Mouse (Mus musculus): Measurements from ENCODE around the gene Ttc29. TPM values are rescaled to one million over a fixed set of nuclear protein-coding genes. Genes with fewer than 3 reads are reported as not detected.
A peak's percentile ranks its signal among the peaks of the same experiment; 100 is the strongest.

The Ttc29 gene
- polyA plus RNA-seq, 1 experiment from 2014 or later: 1.2 TPM

DNA sequence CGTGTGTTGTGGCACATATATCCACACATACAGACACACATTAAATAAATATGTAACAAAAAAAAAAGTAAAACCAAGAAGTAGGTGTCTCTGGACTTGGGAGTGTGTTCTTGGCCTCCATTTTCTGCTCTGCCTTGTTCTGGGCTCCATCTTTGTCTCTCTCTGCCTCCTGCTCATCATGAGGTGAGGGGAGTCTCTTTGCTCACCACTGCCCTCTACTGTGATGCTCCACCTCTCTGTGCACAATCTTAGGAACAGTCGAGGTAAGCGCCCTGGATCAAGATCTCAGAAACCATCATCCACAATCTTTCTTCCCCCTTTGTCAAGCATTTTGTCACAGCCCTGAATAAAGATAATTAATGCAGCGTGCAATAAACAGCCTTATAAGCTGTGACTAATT, 72.3 kb downstream of the Ttc29 start:
- WGBS: 82% methylated on average over 4 of the region's 4 CpGs
- Histone ChIP-seq H3K27me3 (no peaks in the 10 kb centered on the region), H3K36me3 (no peaks in the 10 kb centered on the region), H3K4me1 (no peaks in the 10 kb centered on the region), H3K4me3 (no peak overlapping the region), H3K9ac (no peak overlapping the region), H3K4me2 (replicated peaks) (no peak overlapping the region), H3K27ac (no peak overlapping the region), H3K9me3 (replicated peaks) (no peaks in the 10 kb centered on the region)
- no peak for ATAC-seq (ENCODE audit: low FRiP score)

- no peaks in the 10 kb centered on the region for H3K9me3 ChIP-seq (replicated peaks)
- H3K36me3 ChIP-seq: no peaks in the 10 kb centered on the region
- no peak overlapping the region for H3K4me3 ChIP-seq
- H3K4me1 ChIP-seq: no peaks in the 10 kb centered on the region
- H3K9ac ChIP-seq: no peak overlapping the region
- no peaks in the 10 kb centered on the region for H3K27me3 ChIP-seq
- H3K4me2 ChIP-seq (replicated peaks): no peak overlapping the region
- ATAC-seq (ENCODE audit: low FRiP score): no peak
- 77% methylated on average over 10 of the region's 10 CpGs for WGBS
- H3K27ac ChIP-seq: no peak overlapping the region
These were observed 76.4 kb downstream of the Ttc29 start for GRCm38 (mm10) chr8:78289374-78289971.

DNA sequence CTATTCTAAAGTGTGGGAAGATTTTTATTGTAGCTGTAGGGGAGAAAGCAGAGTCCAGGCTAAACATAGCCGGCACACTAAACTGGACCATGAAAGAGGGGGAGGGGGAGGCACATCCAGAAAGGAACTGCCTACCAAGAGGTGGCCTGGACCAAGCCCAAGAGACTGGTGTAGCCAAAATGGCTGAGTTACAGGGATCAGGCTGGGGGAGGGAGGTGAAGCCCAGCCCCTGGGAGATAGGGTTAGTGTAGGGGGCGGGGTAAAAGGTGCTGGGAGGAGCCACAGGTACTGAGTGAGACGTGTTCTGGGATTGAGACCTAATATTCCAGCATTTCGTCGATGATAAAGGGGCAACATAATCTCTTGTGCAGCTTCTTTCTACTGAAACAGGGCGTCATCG, 77.2 kb downstream of the Ttc29 start:
- Histone ChIP-seq H3K4me2 (replicated peaks) (no peak overlapping the region), H3K4me1 (no peaks in the 10 kb centered on the region), H3K27me3 (no peaks in the 10 kb centered on the region), H3K36me3 (no peaks in the 10 kb centered on the region), H3K9me3 (replicated peaks) (no peaks in the 10 kb centered on the region), H3K9ac (no peak overlapping the region), H3K4me3 (no peak overlapping the region), H3K27ac (no peak overlapping the region)
- no peak for ATAC-seq (ENCODE audit: low FRiP score)
- 67% methylated on average over 7 of the region's 7 CpGs for WGBS

DNA sequence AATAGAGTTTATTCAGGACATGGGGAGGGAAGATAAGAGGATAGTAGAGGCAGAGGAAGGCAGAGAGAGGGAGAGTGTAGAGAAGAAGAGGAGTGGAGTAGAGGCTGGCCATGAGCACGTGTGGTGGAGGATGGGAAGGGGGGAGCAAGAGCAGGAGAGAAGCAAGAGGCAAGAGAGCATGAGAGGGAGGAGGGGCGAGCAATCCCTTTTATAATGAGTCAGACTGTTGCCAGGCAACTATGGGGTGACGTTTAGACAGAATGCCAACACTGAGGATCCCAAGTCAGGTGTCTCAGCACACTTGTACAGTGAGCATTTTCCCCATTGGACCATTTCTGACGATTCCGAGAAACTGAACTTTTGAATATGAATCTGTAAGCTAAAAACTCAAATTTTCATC, 82.4 kb downstream of the Ttc29 start:
- Histone ChIP-seq H3K4me3 (no peak overlapping the region), H3K9me3 (replicated peaks) (no peaks in the 10 kb centered on the region), H3K4me1 (no peaks in the 10 kb centered on the region), H3K9ac (no peak overlapping the region), H3K27ac (no peak overlapping the region), H3K27me3 (no peaks in the 10 kb centered on the region), H3K36me3 (no peaks in the 10 kb centered on the region), H3K4me2 (replicated peaks) (no peak overlapping the region)
- peak; percentile 60; the same call in 1 of the 2 replicates for ATAC-seq (ENCODE audit: low FRiP score)
- 54% methylated on average over 5 of the region's 5 CpGs for WGBS

- WGBS: 23% methylated on average over 7 of the region's 7 CpGs
- Histone ChIP-seq H3K4me2 (replicated peaks) (no peak overlapping the region), H3K27me3 (no peaks in the 10 kb centered on the region), H3K36me3 (no peaks in the 10 kb centered on the region), H3K27ac (no peak overlapping the region), H3K4me3 (no peak overlapping the region), H3K9me3 (replicated peaks) (no peaks in the 10 kb centered on the region), H3K4me1 (peaks cover 6% of the 10 kb centered on the region; the same call in 1 of the 2 replicates), H3K9ac (no peak overlapping the region)
- ATAC-seq (ENCODE audit: low FRiP score): no peak
These were observed 90.5 kb downstream of the Ttc29 start for GRCm38 (mm10) chr8:78303579-78303978.

DNA sequence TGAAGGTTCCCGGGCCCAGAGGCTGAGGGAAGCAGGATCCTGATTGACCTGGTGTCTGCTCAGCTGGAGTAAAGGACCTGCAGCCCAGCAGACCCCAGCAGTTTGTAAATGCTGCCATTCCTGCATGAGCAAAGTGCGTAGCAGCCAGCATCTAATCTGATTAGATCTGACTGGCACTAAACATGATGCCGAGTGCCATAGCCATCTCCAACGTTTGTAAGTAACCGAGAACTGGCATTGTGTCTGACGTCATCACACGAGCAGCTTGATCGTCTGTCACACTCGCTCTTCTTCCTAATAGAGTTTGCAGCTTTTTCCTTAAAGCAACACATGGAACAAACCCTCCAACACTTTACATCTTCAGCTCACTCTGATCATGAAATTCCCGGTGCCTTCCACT, 93.5 kb downstream of the Ttc29 start:
- H3K9ac ChIP-seq: no peak overlapping the region
- H3K4me3 ChIP-seq: no peak overlapping the region
- H3K9me3 ChIP-seq (replicated peaks): 0 out of 2 replicates have a peak, but pooled peaks cover 4% of the 10 kb centered on the region
- H3K36me3 ChIP-seq: no peaks in the 10 kb centered on the region
- H3K4me2 ChIP-seq (replicated peaks): no peak overlapping the region
- H3K4me1 ChIP-seq: peaks cover 6% of the 10 kb centered on the region; the same call in 1 of the 2 replicates
- 58% methylated on average over 10 of the region's 10 CpGs for WGBS
- no peak overlapping the region for H3K27ac ChIP-seq
- ATAC-seq (ENCODE audit: low FRiP score): no peak
- no peaks in the 10 kb centered on the region for H3K27me3 ChIP-seq

- H3K9ac ChIP-seq: no peak overlapping the region
- H3K4me3 ChIP-seq: no peak overlapping the region
- H3K4me2 ChIP-seq (replicated peaks): no peak overlapping the region
- no peaks in the 10 kb centered on the region for H3K27me3 ChIP-seq
- ATAC-seq (ENCODE audit: low FRiP score): no peak
- 66% methylated on average over 4 of the region's 4 CpGs for WGBS
- H3K36me3 ChIP-seq: no peaks in the 10 kb centered on the region
- H3K9me3 ChIP-seq (replicated peaks): 0 out of 2 replicates have a peak, but pooled peaks cover 7% of the 10 kb centered on the region
- no peak overlapping the region for H3K27ac ChIP-seq
- H3K4me1 ChIP-seq: peaks cover 6% of the 10 kb centered on the region; the same call in 1 of the 2 replicates
These were observed 94.0 kb downstream of the Ttc29 start for GRCm38 (mm10) chr8:78307131-78307530.

DNA sequence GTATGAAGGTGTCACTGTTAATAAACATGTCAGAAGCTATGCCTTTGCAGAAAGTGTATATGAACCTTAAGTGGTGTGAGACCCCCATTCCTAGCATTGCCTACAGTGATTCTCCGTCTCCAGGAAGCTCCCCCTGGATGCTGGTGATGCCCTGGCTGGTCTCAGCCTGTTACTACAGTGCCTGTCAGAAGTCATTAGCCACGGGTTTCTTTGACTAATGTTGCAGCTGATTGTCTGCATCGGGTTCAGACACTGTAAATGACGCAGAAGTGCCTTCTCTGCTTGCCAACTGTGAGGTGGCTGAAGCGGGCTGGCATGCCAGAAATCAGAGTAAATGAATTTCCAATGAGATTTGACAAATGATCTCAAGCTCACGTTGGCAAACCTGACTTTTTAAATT, 96.4 kb downstream of the Ttc29 start:
- Histone ChIP-seq H3K4me3 (no peak overlapping the region), H3K4me1 (no peaks in the 10 kb centered on the region), H3K9me3 (replicated peaks) (0 out of 2 replicates have a peak, but pooled peaks cover 7% of the 10 kb centered on the region), H3K27ac (no peak overlapping the region), H3K36me3 (no peaks in the 10 kb centered on the region), H3K27me3 (no peaks in the 10 kb centered on the region), H3K9ac (no peak overlapping the region), H3K4me2 (replicated peaks) (no peak overlapping the region)
- ATAC-seq (ENCODE audit: low FRiP score): no peak; the same call in 1 of the 2 replicates
- 60% methylated on average over 6 of the region's 6 CpGs for WGBS

GRCm38 (mm10) chr8:78315576-78315975, 102.5 kb downstream of the Ttc29 start:
- Histone ChIP-seq H3K9me3 (replicated peaks) (0 out of 2 replicates have a peak, but pooled peaks cover 7% of the 10 kb centered on the region), H3K4me2 (replicated peaks) (no peak overlapping the region), H3K27ac (no peak overlapping the region), H3K36me3 (no peaks in the 10 kb centered on the region), H3K4me3 (no peak overlapping the region), H3K27me3 (no peaks in the 10 kb centered on the region), H3K9ac (no peak overlapping the region), H3K4me1 (no peaks in the 10 kb centered on the region)
- 52% methylated on average over 9 of the region's 9 CpGs for WGBS
- no peak for ATAC-seq (ENCODE audit: low FRiP score)

DNA sequence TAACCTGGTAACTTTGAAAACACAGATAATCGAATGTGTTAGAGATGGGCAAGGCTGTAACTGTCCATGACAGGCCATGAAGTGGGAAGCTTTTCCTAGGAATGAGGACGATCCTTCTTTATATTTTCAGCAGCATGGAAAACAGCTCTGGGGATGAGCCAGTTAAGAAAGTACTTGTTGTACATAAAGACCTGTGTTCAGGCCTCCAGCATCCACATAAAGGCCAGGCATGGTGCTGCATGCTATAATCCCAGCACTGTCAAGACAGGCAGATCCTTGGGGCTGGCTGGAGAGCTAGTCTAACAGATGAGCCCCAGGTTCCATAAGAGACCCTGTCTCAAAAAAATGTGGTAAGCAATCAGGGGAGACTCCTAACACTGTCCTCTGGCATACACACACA, 104.6 kb downstream of the Ttc29 start:
- Histone ChIP-seq H3K27ac (no peak overlapping the region), H3K9ac (no peak overlapping the region), H3K27me3 (no peaks in the 10 kb centered on the region), H3K4me2 (replicated peaks) (no peak overlapping the region), H3K4me3 (no peak overlapping the region), H3K9me3 (replicated peaks) (no peaks in the 10 kb centered on the region), H3K4me1 (no peaks in the 10 kb centered on the region), H3K36me3 (no peaks in the 10 kb centered on the region)
- ATAC-seq (ENCODE audit: low FRiP score): no peak
- WGBS: 83% methylated on average over 2 of the region's 2 CpGs

GRCm38 (mm10) chr8:78323391-78323790, 110.3 kb downstream of the Ttc29 start:
- Histone ChIP-seq H3K9ac (no peak overlapping the region), H3K4me2 (replicated peaks) (no peak overlapping the region), H3K36me3 (no peaks in the 10 kb centered on the region), H3K27ac (no peak overlapping the region), H3K27me3 (no peaks in the 10 kb centered on the region), H3K9me3 (replicated peaks) (no peaks in the 10 kb centered on the region), H3K4me3 (no peak overlapping the region), H3K4me1 (no peaks in the 10 kb centered on the region)
- no peak for ATAC-seq (ENCODE audit: low FRiP score)
- 84% methylated on average over 3 of the region's 3 CpGs for WGBS

DNA sequence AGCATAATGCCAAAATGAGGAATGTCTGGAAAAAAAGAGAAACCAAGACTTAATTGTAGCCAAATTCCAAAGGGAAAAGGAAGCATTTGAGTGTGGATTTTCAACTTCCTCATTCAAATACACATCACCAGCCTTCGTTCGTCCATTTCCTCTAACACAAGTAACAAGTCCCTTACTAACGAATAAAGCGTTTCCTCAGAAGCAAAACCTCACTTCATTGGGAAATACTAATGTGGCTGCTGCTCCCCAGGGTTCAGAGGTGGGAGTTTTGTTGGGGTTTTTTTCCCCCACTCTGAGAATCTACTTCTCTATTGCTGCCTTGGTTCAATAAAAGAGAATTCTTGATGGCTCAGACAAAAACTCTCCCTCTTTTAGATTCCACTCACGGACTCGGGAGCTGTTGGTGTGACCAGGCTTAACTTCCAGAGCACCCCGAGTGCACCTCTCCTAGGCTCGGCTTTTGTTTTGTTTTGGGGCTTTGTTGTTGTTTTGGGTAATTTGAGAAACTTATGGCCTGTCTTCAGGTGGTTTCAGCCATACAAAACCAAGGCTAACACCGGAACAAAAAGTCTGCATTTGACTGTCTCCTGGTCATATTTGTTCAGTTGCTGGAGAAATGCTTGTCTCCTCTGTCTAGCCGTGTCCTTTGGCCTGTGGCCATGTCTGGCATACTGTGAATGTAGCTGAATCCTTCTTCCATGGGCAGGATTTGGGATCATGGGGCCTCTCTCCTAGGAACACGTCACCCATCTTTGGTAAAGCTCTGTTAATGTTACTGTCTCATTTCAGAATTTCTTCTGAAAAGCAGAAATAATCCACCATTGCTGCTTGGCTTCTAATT, 127.8 kb downstream of the Ttc29 start:
- no peak overlapping the region for H3K27ac ChIP-seq
- H3K4me3 ChIP-seq: no peak overlapping the region
- no peaks in the 10 kb centered on the region for H3K36me3 ChIP-seq
- H3K4me2 ChIP-seq (replicated peaks): no peak overlapping the region
- no peaks in the 10 kb centered on the region for H3K9me3 ChIP-seq (replicated peaks)
- WGBS: 58% methylated on average over 11 of the region's 11 CpGs
- H3K27me3 ChIP-seq: no peaks in the 10 kb centered on the region
- no peak overlapping the region for H3K9ac ChIP-seq
- ATAC-seq (ENCODE audit: low FRiP score): peak; percentile 47; the same call in 1 of the 2 replicates
- H3K4me1 ChIP-seq: peaks cover 2% of the 10 kb centered on the region; the same call in 1 of the 2 replicates

All from hindbrain, embryonic 12.5 days (tissue).